Mouse (Mus musculus) embryonic facial prominence, embryonic 15.5 days (tissue): ENCODE results near the gene Inf2. TPM values are rescaled to one million over a fixed set of nuclear protein-coding genes. Genes with fewer than 3 reads are reported as not detected.

ENCODE experiments used
- ATAC-seq: fragments of 200-750 bp; cut with Nextera tagmentation; 2 replicates; pipeline ENCODE4 v1.8.0; 2017; ENCODE audit warnings: low read depth, moderate TSS enrichment; ENCODE audit not compliant: insufficient number of reproducible peaks, low FRiP score, low TSS enrichment
- H3K27ac ChIP-seq: fragments of 300-500 bp; sonication (generic); replicated peaks from 2 replicates; pipeline ENCODE4 v1.5.1; 2015; ENCODE audit warnings: mild to moderate bottlenecking, inconsistent platforms
- H3K27me3 ChIP-seq: fragments of 300-500 bp; sonication (generic); 2 replicates; pipeline ENCODE4 v1.6.1; 2015; ENCODE audit warnings: inconsistent platforms
- H3K36me3 ChIP-seq: fragments of 300-500 bp; sonication (generic); 2 replicates; pipeline ENCODE4 v1.6.1; 2015; ENCODE audit warnings: mild to moderate bottlenecking, inconsistent platforms
- H3K4me1 ChIP-seq: fragments of 300-500 bp; sonication (generic); 2 replicates; pipeline ENCODE4 v1.6.1; 2015; ENCODE audit warnings: inconsistent platforms
- H3K4me2 ChIP-seq: fragments of 300-500 bp; sonication (generic); replicated peaks from 2 replicates; pipeline ENCODE4 v1.6.1; 2015; ENCODE audit warnings: mild to moderate bottlenecking, inconsistent platforms
- H3K4me3 ChIP-seq: fragments of 300-500 bp; sonication (generic); replicated peaks from 2 replicates; pipeline ENCODE4 v1.5.1; 2015; ENCODE audit warnings: mild to moderate bottlenecking, inconsistent platforms
- H3K9ac ChIP-seq: fragments of 300-500 bp; sonication (generic); 2 replicates; pipeline ENCODE4 v1.6.1; 2015; ENCODE audit warnings: inconsistent platforms
- H3K9me3 ChIP-seq: fragments of 300-500 bp; sonication (generic); replicated peaks from 2 replicates; pipeline ENCODE4 v1.6.1; 2016; ENCODE audit warnings: inconsistent platforms
- WGBS: fragments of 180-500 bp; shearing (Covaris S2); methylation state at CpG from one replicate; pipeline ENCODE4 v1.1.7; 2015; 5-methylcytosine and 5-hydroxymethylcytosine counted together
- microRNA-seq: library from miRNA; unstranded; fragments of <30 nt; microRNA quantifications from one replicate; pipeline ENCODE4, GENCODE M21; 2016; ENCODE audit warnings: borderline number of aligned reads
- polyA plus RNA-seq: library from polyadenylated mRNA; unstranded; fragments of >200 nt; fragmentation: Nextera tagmentation; extraction: Ambion mirVana; gene quantifications from 2 replicates; pipeline ENCODE4 v1.2.1, GENCODE M21; 2015

The Inf2 gene
- polyA plus RNA-seq, 1 experiment from 2014 or later, result 5.8 TPM

- H3K9ac ChIP-seq, result no peak overlapping the region
- peaks cover 69% of the 10 kb centered on the region for H3K36me3 ChIP-seq
- H3K27ac ChIP-seq, result peak overlapping the region; percentile 51
- no peaks in the 10 kb centered on the region for H3K27me3 ChIP-seq
- WGBS, result 82% methylated on average over 12 of the region's 12 CpGs
- no peak overlapping the region for H3K4me2 ChIP-seq
- no peak for ATAC-seq
- peaks cover 86% of the 10 kb centered on the region for H3K4me1 ChIP-seq
- no peaks in the 10 kb centered on the region for H3K9me3 ChIP-seq
- H3K4me3 ChIP-seq, result no peak overlapping the region
Observed at GRCm38 (mm10) chr12:112663716-112664115, 75.1 kb downstream of the Inf2 start.

DNA sequence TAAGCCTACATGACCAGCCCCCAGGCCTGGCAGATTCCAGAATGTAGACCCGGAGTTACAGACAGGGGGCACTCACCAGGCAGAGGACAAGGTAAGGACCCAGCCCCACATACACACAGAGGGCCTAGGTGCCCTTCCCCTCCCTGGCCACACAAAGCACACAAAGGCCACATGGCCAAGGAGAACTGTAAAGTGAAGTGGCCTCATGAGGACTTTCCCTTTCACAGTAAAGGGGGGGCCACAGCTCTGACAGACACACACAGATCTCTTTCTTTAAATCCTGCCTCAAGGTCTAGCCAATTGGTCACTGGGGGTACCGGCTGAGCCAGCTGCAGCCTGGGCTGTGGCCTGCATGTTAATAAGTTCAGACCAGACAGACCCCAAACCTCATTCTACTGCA, 75.5 kb downstream of the Inf2 start:
- Histone ChIP-seq H3K9me3 (no peaks in the 10 kb centered on the region), H3K4me2 (no peak overlapping the region), H3K9ac (no peak overlapping the region), H3K4me3 (no peak overlapping the region), H3K27me3 (no peaks in the 10 kb centered on the region), H3K27ac (peak overlapping the region; percentile 51), H3K4me1 (peaks cover 89% of the 10 kb centered on the region), H3K36me3 (peaks cover 69% of the 10 kb centered on the region)
- no peak for ATAC-seq
- 59% methylated on average over 2 of the region's 2 CpGs for WGBS

DNA sequence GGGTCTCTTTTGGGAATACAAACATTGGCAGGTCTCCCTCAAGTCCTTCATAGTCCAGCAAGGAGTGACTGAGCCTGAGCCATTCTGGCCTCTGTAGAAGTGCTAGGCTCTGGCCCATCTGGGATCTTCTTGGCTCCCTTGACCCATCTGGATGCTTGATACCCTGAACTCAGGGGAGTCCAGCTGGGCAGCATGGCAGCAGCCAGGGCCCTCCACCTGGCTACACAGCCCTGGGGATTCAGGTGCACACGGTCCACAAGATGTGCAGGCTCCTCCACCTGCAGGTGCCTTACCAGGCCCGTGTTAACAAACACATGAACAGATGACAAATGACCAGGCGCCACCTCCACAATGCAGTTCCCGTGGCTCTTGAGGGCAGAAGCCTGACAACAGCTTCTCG, 76.1 kb downstream of the Inf2 start:
- 62% methylated on average over 5 of the region's 5 CpGs for WGBS
- no peak overlapping the region for H3K4me2 ChIP-seq

More for the DNA sequence above, 76.1 kb downstream of the Inf2 start:
- peaks cover 89% of the 10 kb centered on the region for H3K4me1 ChIP-seq
- ATAC-seq, result no peak
- no peak overlapping the region for H3K9ac ChIP-seq
- H3K4me3 ChIP-seq, result no peak overlapping the region
- H3K36me3 ChIP-seq, result peaks cover 69% of the 10 kb centered on the region
- H3K27me3 ChIP-seq, result no peaks in the 10 kb centered on the region
- no peaks in the 10 kb centered on the region for H3K9me3 ChIP-seq
- peak overlapping the region; percentile 55; the same call in 1 of the 2 replicates for H3K27ac ChIP-seq

Small RNA genes within 50 kb of the gene (microRNA-seq; reads per million reads assigned to microRNA genes)
- gene Mir6939, result not detected

Other genes with a start within 250 kb of the Inf2 start
- 0.48 and 0.49 TPM in 2 replicates for gene A530016L24Rik, start 99.3 kb upstream of the Inf2 start, polyA plus RNA-seq
- 0.45 TPM in 2 replicates for gene Tmem179, start 72.0 kb upstream of the Inf2 start, polyA plus RNA-seq
- gene Adssl1, start 31.3 kb downstream of the Inf2 start, polyA plus RNA-seq, result 12.4 and 17.5 TPM in 2 replicates
- gene Siva1, start 55.9 kb downstream of the Inf2 start, polyA plus RNA-seq, result 196 and 219 TPM in 2 replicates
- gene Akt1, start 86.1 kb downstream of the Inf2 start, polyA plus RNA-seq, result 84.9 and 112 TPM in 2 replicates
- gene Zbtb42, start 90.0 kb downstream of the Inf2 start, polyA plus RNA-seq, result 4.8 and 5.6 TPM in 2 replicates
- gene Cep170b, start 131.7 kb downstream of the Inf2 start, polyA plus RNA-seq, result 25.0 and 28.4 TPM in 2 replicates
- 13.4 and 15.3 TPM in 2 replicates for gene Pld4, start 171.9 kb downstream of the Inf2 start, polyA plus RNA-seq
- 8.5 and 10.3 TPM in 2 replicates for gene Ahnak2, start 213.9 kb downstream of the Inf2 start, polyA plus RNA-seq
- 10.9 and 16.5 TPM in 2 replicates for gene Clba1, start 220.2 kb downstream of the Inf2 start, polyA plus RNA-seq
- gene Cdca4, start 240.6 kb downstream of the Inf2 start, polyA plus RNA-seq, result 99.7 and 110 TPM in 2 replicates